Mouse (Mus musculus) cerebellum, adult 2 months (tissue): ENCODE data around the gene Chd2.

Experiments used
- CTCF ChIP-seq: fragments of 200-500 bp; IDR thresholded peaks from 2 replicates; pipeline ENCODE4 v1.5.1; 2011; ENCODE audit warnings: low read depth, mild to moderate bottlenecking, control low read depth, low read length, moderate library complexity, borderline replicate concordance; ENCODE audit not compliant: insufficient read depth
- POLR2A ChIP-seq: fragments of 200-500 bp; IDR thresholded peaks from 2 replicates; pipeline ENCODE4 v1.6.1; 2011; ENCODE audit warnings: low read length, control low read depth, borderline replicate concordance; ENCODE audit not compliant: insufficient read depth

GRCm38 (mm10) chr7:73507491-73507890, 34.1 kb downstream of the Chd2 start:
- TF ChIP-seq POLR2A (no peak), CTCF (no peak)
